Mouse (Mus musculus): ENCODE measurements around the gene Olfr486.
"Not testable (repeated sequence)": the region's sequence is repeated elsewhere in the genome, so short reads cannot be mapped to it uniquely, and the experiment has no call there.

The Olfr486 gene

GRCm38 (mm10) chr7:108172642-108173041, at the start of gene Olfr486:
Gene Olfr486 (minus strand): TSS chr7:108172742.
- DNase-seq (ENCODE audit: low read depth, low spot score) = not testable (repeated sequence)

GRCm38 (mm10) chr7:108214536-108214935, 42.0 kb upstream of the Olfr486 start, which contains the start of gene Olfr487:
Gene Olfr487 (minus strand): TSS chr7:108214636.
- DNase-seq (ENCODE audit: low read depth, low spot score) = not testable (repeated sequence)

- no peak for DNase-seq (ENCODE audit: low read depth, low spot score)
Measured at GRCm38 (mm10) chr7:108196938-108197337, 24.4 kb upstream of the Olfr486 start.

GRCm38 (mm10) chr7:108196337-108196736, 23.8 kb upstream of the Olfr486 start:
- not testable (repeated sequence) for DNase-seq (ENCODE audit: low read depth, low spot score)

- DNase-seq (ENCODE audit: low read depth, low spot score) = not testable (repeated sequence)
Measured at GRCm38 (mm10) chr7:108192714-108193113, 20.2 kb upstream of the Olfr486 start.

GRCm38 (mm10) chr7:108191196-108191595, 18.7 kb upstream of the Olfr486 start:
- not testable (repeated sequence) for DNase-seq (ENCODE audit: low read depth, low spot score)

GRCm38 (mm10) chr7:108185237-108185636, 12.7 kb upstream of the Olfr486 start:
- not testable (repeated sequence) for DNase-seq (ENCODE audit: low read depth, low spot score)

- DNase-seq (ENCODE audit: low read depth, low spot score) = not testable (repeated sequence)
Measured at GRCm38 (mm10) chr7:108184401-108184800, 11.9 kb upstream of the Olfr486 start.

- no peak for DNase-seq (ENCODE audit: low read depth, low spot score)
Measured at GRCm38 (mm10) chr7:108159771-108160170, 12.8 kb downstream of the Olfr486 start, which contains the start of gene Olfr485. Gene Olfr485 (minus strand): TSS chr7:108159871.

- DNase-seq (ENCODE audit: low read depth, low spot score) = no peak
Measured at GRCm38 (mm10) chr7:108127349-108127748, 45.2 kb downstream of the Olfr486 start, which contains the start of gene Olfr484. Gene Olfr484 (minus strand): TSS chr7:108127449.
